Mouse (Mus musculus) cortical plate, adult 2 months (tissue): ENCODE data around the gene Dnm1.

ENCODE experiments used
- CTCF ChIP-seq: fragments of 200-500 bp; IDR thresholded peaks from 2 replicates; pipeline ENCODE4 v1.5.1; 2011; ENCODE audit warnings: mild to moderate bottlenecking, control low read depth, low read length; ENCODE audit not compliant: insufficient read depth; ENCODE audit errors: extremely low read depth
- POLR2A ChIP-seq: fragments of 200-500 bp; IDR thresholded peaks from 2 replicates; pipeline ENCODE4 v1.6.1; 2011; ENCODE audit warnings: mild to moderate bottlenecking, low read length, control low read depth; ENCODE audit not compliant: insufficient read depth; ENCODE audit errors: extremely low read depth

- TF ChIP-seq CTCF (no peak), POLR2A (no peak)
These were observed 32.4 kb downstream of the Dnm1 start for GRCm38 (mm10) chr2:32320721-32321120.
